Mouse (Mus musculus) right cerebral cortex, adult 2 months (tissue): ENCODE data around the gene Noxa1.
A peak's percentile ranks its signal among the peaks of the same experiment; 100 is the strongest.

Experiments
- DNase-seq, 2 experiments: peaks; one replicate each; pipeline ENCODE4 v3.0.0; 2021 to 2022; ENCODE audit warnings: low spot score in 2 of 2

Noxa1 gene

GRCm38 (mm10) chr2:25095109-25095850 is at the start of gene Noxa1:
Gene Noxa1, minus strand, starts transcription at chr2:25095149.
- no peak for DNase-seq

GRCm38 (mm10) chr2:25141921-25142320 is 47.0 kb upstream of the Noxa1 start:
- no peak for DNase-seq

GRCm38 (mm10) chr2:25141185-25141584 is 46.2 kb upstream of the Noxa1 start:
- DNase-seq: no peak

GRCm38 (mm10) chr2:25137832-25138231 is 42.9 kb upstream of the Noxa1 start:
- DNase-seq: no peak

- DNase-seq: no peak
Observed at GRCm38 (mm10) chr2:25131601-25132000, 36.7 kb upstream of the Noxa1 start.

GRCm38 (mm10) chr2:25128072-25128471 is 33.1 kb upstream of the Noxa1 start:
- DNase-seq: peak in 1 of 2 experiments; percentile 15

- DNase-seq: peak; percentile 27 to 36
Observed at GRCm38 (mm10) chr2:25127206-25127605, 32.3 kb upstream of the Noxa1 start.

GRCm38 (mm10) chr2:25126011-25127010 is 31.4 kb upstream of the Noxa1 start:
- no peak for DNase-seq

- DNase-seq: no peak
Observed at GRCm38 (mm10) chr2:25125146-25125545, 30.2 kb upstream of the Noxa1 start.

- no peak for DNase-seq
Observed at GRCm38 (mm10) chr2:25124411-25124810, 29.5 kb upstream of the Noxa1 start.

GRCm38 (mm10) chr2:25123527-25123926 is 28.6 kb upstream of the Noxa1 start:
- DNase-seq: no peak

- no peak for DNase-seq
Observed at GRCm38 (mm10) chr2:25122666-25123065, 27.7 kb upstream of the Noxa1 start.

- DNase-seq: no peak
Observed at GRCm38 (mm10) chr2:25120963-25121362, 26.0 kb upstream of the Noxa1 start.

GRCm38 (mm10) chr2:25115442-25115841 is 20.5 kb upstream of the Noxa1 start:
- no peak for DNase-seq

- DNase-seq: no peak
Observed at GRCm38 (mm10) chr2:25114308-25114707, 19.4 kb upstream of the Noxa1 start.

GRCm38 (mm10) chr2:25111184-25111791 is 16.3 kb upstream of the Noxa1 start:
- DNase-seq: no peak

- DNase-seq: no peak
Observed at GRCm38 (mm10) chr2:25110505-25111183, 15.7 kb upstream of the Noxa1 start.

- no peak for DNase-seq
Observed at GRCm38 (mm10) chr2:25109487-25109886, 14.5 kb upstream of the Noxa1 start.

GRCm38 (mm10) chr2:25106045-25106444 is 11.1 kb upstream of the Noxa1 start:
- no peak for DNase-seq

- DNase-seq: no peak
Observed at GRCm38 (mm10) chr2:25104122-25104521, 9.2 kb upstream of the Noxa1 start.

GRCm38 (mm10) chr2:25099703-25100102 is 4.8 kb upstream of the Noxa1 start:
- DNase-seq: no peak

GRCm38 (mm10) chr2:25098956-25099355 is 4.0 kb upstream of the Noxa1 start:
- peak; percentile 20 to 34 for DNase-seq
